Mouse (Mus musculus): Measurements from ENCODE around the gene Ldlrap1.

DNA sequence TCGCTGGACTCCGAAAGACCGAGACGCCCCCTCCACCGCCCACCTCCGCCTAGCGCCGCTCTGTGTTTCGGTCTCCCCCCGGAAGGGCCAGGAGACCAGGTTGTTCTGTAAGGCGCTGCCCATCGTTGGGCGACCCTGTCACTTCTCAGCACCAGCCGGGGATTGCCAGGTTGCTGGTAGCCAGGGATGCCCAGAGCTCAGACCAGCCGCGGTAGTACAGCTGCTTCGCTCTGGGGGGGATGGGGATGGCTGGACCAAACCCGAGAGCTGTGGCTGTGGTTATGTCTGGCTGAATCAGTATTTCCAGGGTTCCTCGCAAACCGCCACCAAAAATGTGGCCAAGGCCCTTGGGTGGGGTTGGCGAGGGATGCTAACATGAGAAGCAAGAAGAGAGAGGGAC lies 63.2 kb downstream of the Ldlrap1 start:
- TF ChIP-seq POLR2A (IDR thresholded peaks at IDR 0.05; ENCODE audit: low read depth, low read length) (no peak), PAX5 (IDR thresholded peaks at IDR 0.05; ENCODE audit: low read length) (no peak), ETS1 (conservative IDR thresholded peaks at IDR 0.05; ENCODE audit: low read depth, low read length) (no peak), EP300 (IDR thresholded peaks at IDR 0.05; ENCODE audit: low read length) (no peak), CTCF (conservative IDR thresholded peaks at IDR 0.05 in 1 of 2, IDR thresholded peaks at IDR 0.05 in 1 of 2; ENCODE audit: low read depth in 2 of 2, low read length in 2 of 2) (no peak), GABPA (IDR thresholded peaks at IDR 0.05; ENCODE audit: insufficient replicate concordance, low read depth, low read length) (no peak), ZMIZ1 (IDR thresholded peaks at IDR 0.05; ENCODE audit: low read depth, low read length) (no peak), USF1 (IDR thresholded peaks at IDR 0.05; ENCODE audit: low read depth, low read length) (no peak), SIN3A (IDR thresholded peaks at IDR 0.05; ENCODE audit: low read length) (no peak), TCF12 (IDR thresholded peaks at IDR 0.05; ENCODE audit: low read depth, low read length) (no peak), USF2 (conservative IDR thresholded peaks at IDR 0.05; ENCODE audit: low read depth, low read length) (no peak), E2F4 (IDR thresholded peaks at IDR 0.05; ENCODE audit: insufficient replicate concordance, low read depth, low read length) (no peak), ZKSCAN1 (IDR thresholded peaks at IDR 0.05; ENCODE audit: borderline replicate concordance, low read depth, low read length) (no peak), UBTF (IDR thresholded peaks at IDR 0.05; ENCODE audit: low read depth, low read length) (no peak)

Data from CH12.LX (cell line).